Mouse (Mus musculus) MEL (cell line): ENCODE data around the gene Lasp1.

ENCODE experiments used
- CHD2 ChIP-seq: IDR thresholded peaks from 2 replicates; pipeline ENCODE4 v1.6.1; 2011; ENCODE audit warnings: low read length, improper control_type of control experiment
- CTCF ChIP-seq, 3 experiments: IDR thresholded peaks in 2 of 3; conservative IDR thresholded peaks in 1 of 3; 2 replicates each; pipeline ENCODE4 v1.5.1; 2011 to 2012; ENCODE audit warnings: low read length in 3 of 3, low read depth in 2 of 3, mild to moderate bottlenecking in 2 of 3, improper control_type of control experiment in 1 of 3, inconsistent platforms in 1 of 3, mixed read lengths in 1 of 3, moderate library complexity in 1 of 3; ENCODE audit not compliant: control insufficient read depth in 1 of 3, insufficient read depth in 1 of 3, poor library complexity in 1 of 3, severe bottlenecking in 1 of 3
- EP300 ChIP-seq, 2 experiments: IDR thresholded peaks; 2 replicates each; pipeline ENCODE4 v1.6.1; 2011; ENCODE audit warnings: improper control_type of control experiment in 2 of 2, low read length in 2 of 2, low read depth in 1 of 2, mild to moderate bottlenecking in 1 of 2
- GABPA ChIP-seq: IDR thresholded peaks from 2 replicates; pipeline ENCODE4 v1.6.1; 2012; ENCODE audit warnings: low read depth, mild to moderate bottlenecking, inconsistent platforms, low read length, improper control_type of control experiment, moderate library complexity
- MAX ChIP-seq: IDR thresholded peaks from 2 replicates; pipeline ENCODE4 v1.6.1; 2011; ENCODE audit warnings: low read length, improper control_type of control experiment
- MEF2A ChIP-seq: IDR thresholded peaks from 2 replicates; pipeline ENCODE4 v1.6.1; 2014; ENCODE audit warnings: low read depth, mild to moderate bottlenecking, inconsistent platforms, low read length, improper control_type of control experiment; ENCODE audit not compliant: poor library complexity, insufficient replicate concordance, severe bottlenecking; ENCODE audit errors: extremely low read depth
- NRF1 ChIP-seq: IDR thresholded peaks from 2 replicates; pipeline ENCODE4 v1.6.1; 2014; ENCODE audit warnings: low read depth, mild to moderate bottlenecking, inconsistent platforms, low read length, improper control_type of control experiment, moderate library complexity; ENCODE audit not compliant: poor library complexity, insufficient read depth, severe bottlenecking
- POLR2A ChIP-seq, 2 experiments: IDR thresholded peaks; 2 replicates each; pipeline ENCODE4 v1.6.1; 2011 to 2012; ENCODE audit warnings: low read length in 2 of 2, mild to moderate bottlenecking in 2 of 2, control low read depth in 1 of 2, improper control_type of control experiment in 1 of 2, low read depth in 1 of 2, moderate library complexity in 1 of 2; ENCODE audit not compliant: control insufficient read depth in 1 of 2, insufficient read depth in 1 of 2, poor library complexity in 1 of 2
- POLR2AphosphoS2 ChIP-seq: IDR thresholded peaks from 2 replicates; pipeline ENCODE4 v1.6.1; 2011; ENCODE audit warnings: low read length, improper control_type of control experiment
- TBP ChIP-seq: IDR thresholded peaks from 2 replicates; pipeline ENCODE4 v1.8.0; 2011; ENCODE audit warnings: low read depth, low read length, improper control_type of control experiment

DNA sequence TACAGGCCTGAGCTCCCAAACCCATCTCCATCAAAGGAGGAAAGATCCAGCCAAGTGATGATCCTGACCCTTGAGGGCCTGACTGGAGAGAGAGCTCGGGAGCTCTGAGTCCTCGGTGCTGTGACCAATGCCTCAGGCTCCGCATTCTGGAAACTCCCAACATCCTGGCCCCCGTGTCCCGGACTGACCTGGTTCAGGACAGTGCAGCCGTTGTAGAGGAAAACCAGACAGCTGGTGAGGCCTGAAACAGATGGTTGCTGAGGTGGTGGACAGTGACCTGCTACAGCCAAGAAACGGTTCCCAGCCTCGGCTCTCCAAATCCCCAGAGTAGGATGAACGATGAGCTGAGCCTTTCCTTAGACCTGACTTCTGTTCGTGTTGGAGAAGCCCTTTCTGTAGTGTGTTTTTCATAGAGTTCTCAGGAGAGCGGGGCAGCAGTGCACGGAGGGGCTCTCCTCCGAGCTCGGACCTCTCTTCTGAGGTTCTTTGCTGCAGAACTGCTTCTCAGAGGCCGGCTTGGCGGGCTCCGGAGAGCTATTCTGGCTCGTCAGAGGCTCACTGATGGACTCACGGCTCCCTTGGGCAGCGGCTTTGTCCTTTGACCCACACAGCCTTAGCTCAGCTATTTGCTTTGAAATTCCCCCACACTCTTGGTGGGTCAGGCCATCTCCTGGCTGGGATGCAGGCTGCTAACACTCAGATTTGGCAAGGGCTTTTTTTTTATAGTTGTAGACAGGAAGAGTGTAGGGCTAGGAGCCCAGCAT, 24.2 kb downstream of the Lasp1 start:
- TF ChIP-seq CTCF (IDR thresholded peaks at IDR 0.05 in 2 of 3, conservative IDR thresholded peaks at IDR 0.05 in 1 of 3; ENCODE audit: control insufficient read depth in 1 of 3, insufficient read depth in 1 of 3, low read depth in 2 of 3, low read length in 3 of 3, poor library complexity in 1 of 3, severe bottlenecking in 1 of 3): no peak
- TF ChIP-seq MEF2A: no peak
- TF ChIP-seq TBP: no peak
- no peak for TF ChIP-seq GABPA
- TF ChIP-seq CHD2: no peak
- no peak for TF ChIP-seq NRF1
- TF ChIP-seq EP300 (IDR thresholded peaks at IDR 0.05; ENCODE audit: low read depth in 1 of 2, low read length in 2 of 2): no peak
- TF ChIP-seq POLR2AphosphoS2: no peak
- TF ChIP-seq POLR2A (IDR thresholded peaks at IDR 0.05; ENCODE audit: control insufficient read depth in 1 of 2, insufficient read depth in 1 of 2, low read depth in 1 of 2, low read length in 2 of 2, poor library complexity in 1 of 2): no peak
- TF ChIP-seq MAX: no peak
